ENCODE assay signal across 8 mouse cellular contexts in genomic region chr4:142303374-142304020, GRCm38 (mm10).
DNase-seq lines count a peak whose midpoint lies in the region; ATAC-seq and TF ChIP-seq lines count a peak whose summit lies in the region.

No protein-coding gene starts in this region.

- 67% methylated on average over 10 of the region's 10 CpGs for WGBS in forebrain, embryonic 14.5 days

- intact Hi-C loops in gastrocnemius, adult 2 months (cut with DNase I) = no loop called here

- H3K4me2 ChIP-seq in forebrain, embryonic 14.5 days (ENCODE audit: low read length) = no peak overlapping the region

- peaks cover 22% of the 10 kb centered on the region for H3K4me1 ChIP-seq in forebrain, embryonic 14.5 days (ENCODE audit: control insufficient read depth, insufficient read depth, low read length)

- no peaks in the 10 kb centered on the region for H3K27me3 ChIP-seq in forebrain, embryonic 14.5 days (replicated peaks; ENCODE audit: control insufficient read depth, insufficient read depth, low read length)

- no peaks in the 10 kb centered on the region for H3K36me3 ChIP-seq in forebrain, embryonic 14.5 days (ENCODE audit: control insufficient read depth, insufficient read depth, low read length)

- H3K4me3 ChIP-seq in gastrocnemius, adult 2 months = no peak overlapping the region
- H3K4me3 ChIP-seq in forebrain, embryonic 14.5 days (ENCODE audit: low read depth, low read length) = no peak overlapping the region

- peak; percentile 40; the same call in 1 of the 2 replicates for ATAC-seq in forebrain, embryonic 14.5 days

- H3K9ac ChIP-seq in forebrain, embryonic 14.5 days (ENCODE audit: low read length) = no peak overlapping the region

- TF ChIP-seq CTCF in gastrocnemius, adult 2 months (IDR thresholded peaks at IDR 0.05) = no peak

- H3K27ac ChIP-seq in gastrocnemius, adult 2 months = no peak overlapping the region
- no peak overlapping the region; the same call in 1 of the 2 replicates for H3K27ac ChIP-seq in forebrain, embryonic 14.5 days (ENCODE audit: low read depth, low read length)

- DNase-seq in gastrocnemius, adult 2 months = peak; percentile 30
- DNase-seq in gastrocnemius, adult 18-20 months (ENCODE audit: low spot score) = no peak
- DNase-seq in right cerebral cortex, postnatal 14 days = peak; percentile 33
- DNase-seq in right cerebral cortex, postnatal 25 days = no peak
- DNase-seq in forebrain, embryonic 14.5 days (ENCODE audit: low spot score) = peak; percentile 42
- DNase-seq in embryo, embryonic 10.5 days (ENCODE audit: low spot score) = no peak
- no peak for DNase-seq in spleen, adult 12 weeks (ENCODE audit: low spot score)
- no peak for DNase-seq in B cell, adult 2 months

- no peaks in the 10 kb centered on the region for H3K9me3 ChIP-seq in forebrain, embryonic 14.5 days (replicated peaks; ENCODE audit: control insufficient read depth, low read length)

Comparison
In these comparisons a context has a peak if more than half of its experiments do, and no peak if none do; other contexts are left out.
1. DNase-seq: peak in gastrocnemius, adult 2 months (single experiment), right cerebral cortex, postnatal 14 days (single experiment) and forebrain, embryonic 14.5 days (single experiment); none in gastrocnemius, adult 18-20 months (single experiment), right cerebral cortex, postnatal 25 days (single experiment), embryo, embryonic 10.5 days (single experiment), spleen, adult 12 weeks (single experiment) and B cell, adult 2 months (0 of 2).